Mouse (Mus musculus): ENCODE measurements around the gene Col6a3. TPM values are rescaled to one million over a fixed set of nuclear protein-coding genes. Genes with fewer than 3 reads are reported as not detected.

Gene Col6a3
- polyA plus RNA-seq, 1 experiment from 2014 or later: 43.1 TPM

Other genes with a start within 250 kb of the Col6a3 start
- 149 and 152 TPM in 2 replicates for gene Cops8, start 241.0 kb downstream of the Col6a3 start, polyA plus RNA-seq (2015; fragmentation: Nextera tagmentation; extraction: Ambion mirVana)
- 0.26 and 0.82 TPM in 2 replicates for gene Mlph, start 71.1 kb upstream of the Col6a3 start, polyA plus RNA-seq (2015; fragmentation: Nextera tagmentation; extraction: Ambion mirVana)
- not detected in 2 replicates for gene Prlh, start 109.1 kb upstream of the Col6a3 start, polyA plus RNA-seq (2015; fragmentation: Nextera tagmentation; extraction: Ambion mirVana)
- 10.8 and 12.0 TPM in 2 replicates for gene Rab17, start 125.7 kb upstream of the Col6a3 start, polyA plus RNA-seq (2015; fragmentation: Nextera tagmentation; extraction: Ambion mirVana)
- 45.9 and 50.8 TPM in 2 replicates for gene Lrrfip1, start 154.8 kb upstream of the Col6a3 start, polyA plus RNA-seq (2015; fragmentation: Nextera tagmentation; extraction: Ambion mirVana)

Data from kidney, embryonic 16.5 days (tissue).